Mouse (Mus musculus): ENCODE measurements around the gene Galnt6. TPM values are rescaled to one million over a fixed set of nuclear protein-coding genes. Genes with fewer than 3 reads are reported as not detected.

Galnt6 gene
- total and polyA plus RNA-seq, 2 experiments = 0.42 to 0.46 TPM

- TF ChIP-seq CTCF (IDR thresholded peaks at IDR 0.05; ENCODE audit: low read depth, low read length) = no peak
- TF ChIP-seq POLR2A (IDR thresholded peaks at IDR 0.05; ENCODE audit: extremely low read depth, insufficient read depth, low read length) = no peak
- WGBS = 81% methylated on average over 6 of the region's 6 CpGs
- Histone ChIP-seq H3K4me3 (ENCODE audit: insufficient read depth, low read depth, low read length) (no peak overlapping the region), H3K27ac (replicated peaks; ENCODE audit: insufficient read depth, low read depth, low read length) (no peak overlapping the region), H3K4me1 (ENCODE audit: control insufficient read depth, insufficient read depth, low read length) (no peaks in the 10 kb centered on the region), H3K9ac (ENCODE audit: low read depth, low read length) (no peak overlapping the region), H3K79me2 (ENCODE audit: control insufficient read depth, insufficient read depth, low read length) (no peaks in the 10 kb centered on the region), H3K27me3 (ENCODE audit: control insufficient read depth, insufficient read depth, low read length) (no peaks in the 10 kb centered on the region), H3K36me3 (ENCODE audit: control insufficient read depth, insufficient read depth, low read length) (no peaks in the 10 kb centered on the region)
- no peak for DNase-seq (ENCODE audit: extremely low read depth, low read depth, low spot score)
These were observed 10.3 kb upstream of the Galnt6 start for GRCm38 (mm10) chr15:100739442-100739841.

DNA sequence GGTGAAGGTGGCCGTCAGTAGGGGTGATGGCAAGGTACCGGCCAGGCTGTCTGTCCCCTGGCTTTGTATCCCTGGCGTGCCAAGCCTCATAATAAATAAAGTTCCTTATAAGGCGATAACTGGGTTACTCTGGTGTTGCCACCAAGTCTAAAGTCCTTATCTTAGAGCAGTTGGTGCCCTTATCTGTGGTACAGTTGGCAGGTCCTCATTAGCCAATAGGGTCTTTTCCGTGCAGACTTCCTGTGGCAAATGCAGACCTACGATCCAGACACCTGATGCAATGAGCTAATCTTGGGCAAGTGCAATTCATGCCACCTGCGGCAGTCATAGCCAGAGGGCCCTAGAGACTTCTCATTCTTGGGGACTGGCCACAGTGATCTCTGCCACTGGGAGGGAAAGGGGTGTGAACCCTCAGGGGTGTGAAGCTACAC is 9.2 kb upstream of the Galnt6 start:
- Histone ChIP-seq H3K4me1 (ENCODE audit: control insufficient read depth, insufficient read depth, low read length) (no peaks in the 10 kb centered on the region), H3K27ac (replicated peaks; ENCODE audit: insufficient read depth, low read depth, low read length) (no peak overlapping the region), H3K9ac (ENCODE audit: low read depth, low read length) (no peak overlapping the region), H3K36me3 (ENCODE audit: control insufficient read depth, insufficient read depth, low read length) (no peaks in the 10 kb centered on the region), H3K27me3 (ENCODE audit: control insufficient read depth, insufficient read depth, low read length) (no peaks in the 10 kb centered on the region), H3K79me2 (ENCODE audit: control insufficient read depth, insufficient read depth, low read length) (no peaks in the 10 kb centered on the region), H3K4me3 (ENCODE audit: insufficient read depth, low read depth, low read length) (no peak overlapping the region)
- no peak for DNase-seq (ENCODE audit: extremely low read depth, low read depth, low spot score)
- no peak for TF ChIP-seq POLR2A (IDR thresholded peaks at IDR 0.05; ENCODE audit: extremely low read depth, insufficient read depth, low read length)
- TF ChIP-seq CTCF (IDR thresholded peaks at IDR 0.05; ENCODE audit: low read depth, low read length) = no peak
- WGBS = 82% methylated on average over 7 of the region's 7 CpGs

GRCm38 (mm10) chr15:100737667-100738066 is 8.5 kb upstream of the Galnt6 start:
- Histone ChIP-seq H3K9ac (ENCODE audit: low read depth, low read length) (no peak overlapping the region), H3K4me1 (ENCODE audit: control insufficient read depth, insufficient read depth, low read length) (no peaks in the 10 kb centered on the region)

DNA sequence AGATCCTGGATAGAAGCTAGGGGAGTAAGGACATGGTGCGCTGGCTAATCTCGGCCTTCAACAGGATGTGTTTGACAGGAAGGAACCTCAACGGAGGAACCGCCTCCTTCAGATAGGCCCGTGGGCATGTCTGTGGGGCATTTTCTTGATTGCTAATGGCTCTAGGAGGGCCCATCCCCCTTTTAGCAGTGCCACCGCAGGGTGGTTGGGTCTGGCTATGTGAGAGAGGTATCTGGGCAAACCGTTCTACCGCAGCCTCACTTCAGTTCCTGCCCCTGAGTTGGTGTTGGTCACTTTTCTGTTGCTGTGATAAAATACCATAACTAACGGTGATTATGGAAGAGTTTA is 6.8 kb upstream of the Galnt6 start:
- H3K27me3 ChIP-seq (ENCODE audit: control insufficient read depth, insufficient read depth, low read length) = no peaks in the 10 kb centered on the region
- no peaks in the 10 kb centered on the region for H3K36me3 ChIP-seq (ENCODE audit: control insufficient read depth, insufficient read depth, low read length)
- no peaks in the 10 kb centered on the region for H3K4me1 ChIP-seq (ENCODE audit: control insufficient read depth, insufficient read depth, low read length)
- no peak overlapping the region for H3K9ac ChIP-seq (ENCODE audit: low read depth, low read length)
- no peak overlapping the region for H3K4me3 ChIP-seq (ENCODE audit: insufficient read depth, low read depth, low read length)
- H3K79me2 ChIP-seq (ENCODE audit: control insufficient read depth, insufficient read depth, low read length) = no peaks in the 10 kb centered on the region
- WGBS = 81% methylated on average over 9 of the region's 9 CpGs
- DNase-seq (ENCODE audit: extremely low read depth, low read depth, low spot score) = no peak
- TF ChIP-seq POLR2A (IDR thresholded peaks at IDR 0.05; ENCODE audit: extremely low read depth, insufficient read depth, low read length) = no peak
- no peak for TF ChIP-seq CTCF (IDR thresholded peaks at IDR 0.05; ENCODE audit: low read depth, low read length)
- H3K27ac ChIP-seq (replicated peaks; ENCODE audit: insufficient read depth, low read depth, low read length) = no peak overlapping the region

More at GRCm38 (mm10) chr15:100737667-100738066, 8.5 kb upstream of the Galnt6 start:
- Histone ChIP-seq H3K27me3 (ENCODE audit: control insufficient read depth, insufficient read depth, low read length) (no peaks in the 10 kb centered on the region), H3K36me3 (ENCODE audit: control insufficient read depth, insufficient read depth, low read length) (no peaks in the 10 kb centered on the region), H3K79me2 (ENCODE audit: control insufficient read depth, insufficient read depth, low read length) (no peaks in the 10 kb centered on the region), H3K4me3 (ENCODE audit: insufficient read depth, low read depth, low read length) (no peak overlapping the region), H3K27ac (replicated peaks; ENCODE audit: insufficient read depth, low read depth, low read length) (peak overlapping the region; percentile 14; the same call in 1 of the 2 replicates)
- 87% methylated on average over 3 of the region's 3 CpGs for WGBS
- TF ChIP-seq CTCF (IDR thresholded peaks at IDR 0.05; ENCODE audit: low read depth, low read length) (no peak), POLR2A (IDR thresholded peaks at IDR 0.05; ENCODE audit: extremely low read depth, insufficient read depth, low read length) (no peak)
- DNase-seq (ENCODE audit: extremely low read depth, low read depth, low spot score) = peak; percentile 51

DNA sequence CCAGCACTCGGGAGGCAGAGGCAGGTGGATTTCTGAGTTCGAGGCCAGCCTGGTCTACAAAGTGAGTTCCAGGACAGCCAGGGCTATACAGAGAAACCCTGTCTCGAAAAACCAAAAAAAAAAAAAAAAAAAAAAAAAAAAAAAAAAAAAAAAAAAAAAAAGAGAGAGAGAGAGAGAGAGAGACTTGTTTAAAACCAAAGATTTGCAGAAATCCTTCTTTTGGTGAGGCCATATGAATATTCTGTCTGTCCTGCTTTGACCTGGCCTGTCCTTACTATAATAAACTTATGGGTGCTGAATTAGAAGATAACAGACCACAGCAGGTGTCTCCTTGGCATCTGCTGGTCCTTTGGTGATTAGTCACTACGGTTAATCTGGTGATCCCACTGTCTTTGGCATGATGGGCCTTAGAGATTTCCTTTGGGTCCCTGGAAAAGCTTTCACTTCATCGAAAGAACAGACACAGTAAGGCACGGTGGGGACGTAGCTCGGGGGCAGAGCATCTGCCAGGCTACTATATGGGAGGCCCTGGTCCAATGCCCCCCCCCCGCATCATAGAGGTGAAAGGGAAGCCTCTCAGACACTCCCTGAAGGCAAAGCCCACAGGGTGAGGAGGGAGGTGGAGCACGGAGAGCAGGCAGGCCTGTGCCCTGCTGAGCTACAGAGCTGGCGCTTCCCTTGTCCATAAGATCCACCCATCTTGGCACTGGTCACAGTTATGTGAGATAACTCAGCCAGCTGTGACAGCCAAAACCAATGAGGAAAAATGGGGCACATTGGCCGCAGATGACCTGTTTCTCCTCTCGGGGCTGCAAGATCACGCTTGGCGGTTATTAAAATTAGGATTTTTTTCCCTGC is 6.1 kb upstream of the Galnt6 start:
- WGBS = 88% methylated on average over 14 of the region's 15 CpGs
- no peaks in the 10 kb centered on the region for H3K79me2 ChIP-seq (ENCODE audit: control insufficient read depth, insufficient read depth, low read length)
- H3K4me3 ChIP-seq (ENCODE audit: insufficient read depth, low read depth, low read length) = no peak overlapping the region
- H3K36me3 ChIP-seq (ENCODE audit: control insufficient read depth, insufficient read depth, low read length) = no peaks in the 10 kb centered on the region
- DNase-seq (ENCODE audit: extremely low read depth, low read depth, low spot score) = peak; percentile 24
- TF ChIP-seq POLR2A (IDR thresholded peaks at IDR 0.05; ENCODE audit: extremely low read depth, insufficient read depth, low read length) (no peak), CTCF (IDR thresholded peaks at IDR 0.05; ENCODE audit: low read depth, low read length) (no peak)
- no peak overlapping the region for H3K27ac ChIP-seq (replicated peaks; ENCODE audit: insufficient read depth, low read depth, low read length)
- no peak overlapping the region for H3K9ac ChIP-seq (ENCODE audit: low read depth, low read length)
- no peaks in the 10 kb centered on the region for H3K27me3 ChIP-seq (ENCODE audit: control insufficient read depth, insufficient read depth, low read length)
- H3K4me1 ChIP-seq (ENCODE audit: control insufficient read depth, insufficient read depth, low read length) = no peaks in the 10 kb centered on the region

DNA sequence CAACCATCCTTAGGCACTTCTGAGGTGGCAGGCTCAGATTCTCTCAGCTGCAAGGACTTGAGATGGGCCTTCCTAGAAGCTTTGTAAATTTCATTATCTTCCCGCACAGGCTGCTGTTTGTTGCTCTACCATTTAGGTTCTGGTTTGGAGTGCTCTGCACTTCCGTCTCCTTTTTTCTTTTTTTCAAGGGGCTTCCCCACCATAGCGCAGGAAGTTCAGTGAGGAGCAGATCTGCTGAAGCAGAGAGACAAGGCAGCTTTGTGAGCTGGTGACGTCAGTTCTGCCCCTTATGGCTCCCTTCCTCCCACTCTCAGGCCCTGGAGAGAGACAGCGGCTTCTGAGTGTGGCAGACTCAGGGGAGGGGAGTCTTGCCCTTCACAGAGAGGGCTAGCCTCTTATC is 3.4 kb upstream of the Galnt6 start:
- no peak overlapping the region for H3K27ac ChIP-seq (replicated peaks; ENCODE audit: insufficient read depth, low read depth, low read length)
- H3K9ac ChIP-seq (ENCODE audit: low read depth, low read length) = no peak overlapping the region
- H3K79me2 ChIP-seq (ENCODE audit: control insufficient read depth, insufficient read depth, low read length) = no peaks in the 10 kb centered on the region
- H3K36me3 ChIP-seq (ENCODE audit: control insufficient read depth, insufficient read depth, low read length) = no peaks in the 10 kb centered on the region
- TF ChIP-seq CTCF (IDR thresholded peaks at IDR 0.05; ENCODE audit: low read depth, low read length) (no peak), POLR2A (IDR thresholded peaks at IDR 0.05; ENCODE audit: extremely low read depth, insufficient read depth, low read length) (no peak)
- H3K27me3 ChIP-seq (ENCODE audit: control insufficient read depth, insufficient read depth, low read length) = peaks cover 10% of the 10 kb centered on the region
- 71% methylated on average over 5 of the region's 5 CpGs for WGBS
- H3K4me1 ChIP-seq (ENCODE audit: control insufficient read depth, insufficient read depth, low read length) = no peaks in the 10 kb centered on the region
- DNase-seq (ENCODE audit: extremely low read depth, low read depth, low spot score) = peak; percentile 31
- no peak overlapping the region for H3K4me3 ChIP-seq (ENCODE audit: insufficient read depth, low read depth, low read length)
